9 mouse cellular contexts compared by ENCODE assay signal in the genomic region with DNA sequence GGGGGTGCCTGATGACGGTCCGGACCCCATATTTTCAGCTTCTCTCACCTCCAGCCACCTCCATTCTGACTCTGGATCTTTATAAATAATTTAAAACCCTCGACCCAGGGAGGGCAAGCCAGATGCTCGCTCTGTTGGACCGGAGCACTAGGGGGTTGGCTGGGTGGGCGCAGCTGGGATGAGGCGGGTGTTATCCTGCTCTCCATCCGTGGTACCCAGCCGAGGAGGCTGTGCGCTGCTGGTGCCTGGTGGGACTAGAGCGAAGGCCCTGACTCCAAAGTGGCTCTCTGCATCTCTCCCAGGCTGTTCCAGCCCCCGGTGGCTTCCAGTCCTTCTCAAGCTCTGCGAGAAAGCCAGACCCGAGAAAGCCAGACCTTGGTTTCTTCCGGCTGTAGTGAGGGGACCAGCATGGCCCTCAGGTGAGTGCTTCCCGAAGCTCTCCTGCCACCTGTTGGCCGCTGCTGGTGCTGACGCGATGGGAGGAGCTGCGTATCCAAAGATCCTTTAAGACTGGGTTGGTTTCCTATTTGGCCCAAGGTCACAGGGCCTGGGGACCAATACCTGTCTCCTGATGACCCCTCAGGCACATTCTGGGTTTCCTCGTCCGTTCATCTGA.
DNase-seq lines count a peak whose midpoint lies in the region; ATAC-seq lines count a peak whose summit lies in the region.
"Had no signal": no experiment of that assay in that cellular context is flagged by ENCODE, and none has a peak within 500 bp of the region (broad histone marks: within the 10 kb centered on the region; RNA-seq: fewer than 3 reads in every experiment).

No protein-coding gene starts in this region.

- peaks cover 52% of the 10 kb centered on the region for H3K27me3 ChIP-seq in intestine, embryonic 15.5 days (replicated peaks)
- H3K27me3 ChIP-seq in midbrain, embryonic 12.5 days: peaks cover 51% of the 10 kb centered on the region
- no peaks in the 10 kb centered on the region for H3K27me3 ChIP-seq in stomach, embryonic 14.5 days (ENCODE audit: control insufficient read depth, insufficient read depth, low read length)

- no peak overlapping the region for H3K27ac ChIP-seq in intestine, embryonic 15.5 days
- H3K27ac ChIP-seq in midbrain, embryonic 12.5 days (replicated peaks): 0 out of 2 replicates have a peak overlapping the region, but pooled peaks have one; percentile 6
- H3K27ac ChIP-seq in stomach, embryonic 14.5 days (ENCODE audit: low read length): peak overlapping the region; percentile 77; the same call in 1 of the 2 replicates

- no peak for ATAC-seq in CD4-positive, CD25-positive, alpha-beta regulatory T cell, adult 4 months
- peak; percentile 76 for ATAC-seq in intestine, embryonic 15.5 days
- peak; percentile 76 for ATAC-seq in midbrain, embryonic 12.5 days (ENCODE audit: low FRiP score, low read depth)
- ATAC-seq in stomach, embryonic 14.5 days (ENCODE audit: insufficient number of reproducible peaks, insufficient read depth, low FRiP score, low read depth): peak; percentile 83

- DNase-seq in CD4-positive, CD25-positive, alpha-beta regulatory T cell, adult 2 months (ENCODE audit: low read depth, low spot score): peak; percentile 47
- peak; percentile 59 to 78 for DNase-seq in cerebellum, postnatal 25 days
- DNase-seq in frontal cortex, postnatal 25 days (ENCODE audit: low spot score in 2 of 2): peak; percentile 36 to 47
- DNase-seq in left cerebral cortex, postnatal 25 days (ENCODE audit: low spot score in 2 of 2): peak; percentile 53 to 61

- no peaks in the 10 kb centered on the region for H3K9me3 ChIP-seq in intestine, embryonic 15.5 days
- no peaks in the 10 kb centered on the region for H3K9me3 ChIP-seq in midbrain, embryonic 12.5 days
- no peaks in the 10 kb centered on the region for H3K9me3 ChIP-seq in stomach, embryonic 14.5 days (ENCODE audit: control insufficient read depth, low read depth, low read length)

- no peaks in the 10 kb centered on the region for H3K36me3 ChIP-seq in intestine, embryonic 15.5 days
- H3K36me3 ChIP-seq in midbrain, embryonic 12.5 days: no peaks in the 10 kb centered on the region
- no peaks in the 10 kb centered on the region for H3K36me3 ChIP-seq in stomach, embryonic 14.5 days (ENCODE audit: control insufficient read depth, insufficient read depth, low read length)

- peaks cover 9% of the 10 kb centered on the region for H3K4me1 ChIP-seq in intestine, embryonic 15.5 days (replicated peaks)
- peaks cover 21% of the 10 kb centered on the region; the same call in 1 of the 2 replicates for H3K4me1 ChIP-seq in midbrain, embryonic 12.5 days
- peaks cover 20% of the 10 kb centered on the region for H3K4me1 ChIP-seq in stomach, embryonic 14.5 days (ENCODE audit: control insufficient read depth, insufficient read depth, low read length)

- intact Hi-C loops in left cerebral cortex, postnatal 25 days (cut with DNase I): loop anchor here (2.0 kb wide), 1 partner anchor 130 kb away; no protein-coding TSS in a partner anchor

- H3K4me2 ChIP-seq in intestine, embryonic 15.5 days (replicated peaks): peak overlapping the region; percentile 59
- peak overlapping the region; percentile 58 for H3K4me2 ChIP-seq in midbrain, embryonic 12.5 days (replicated peaks)
- peak overlapping the region; percentile 38 for H3K4me2 ChIP-seq in stomach, embryonic 14.5 days (replicated peaks; ENCODE audit: low read depth, low read length)

- 0 out of 2 replicates have a peak overlapping the region, but pooled peaks have one; percentile 19 for H3K4me3 ChIP-seq in intestine, embryonic 15.5 days (replicated peaks)
- H3K4me3 ChIP-seq in midbrain, embryonic 12.5 days: peak overlapping the region; percentile 37
- peak overlapping the region; percentile 16 for H3K4me3 ChIP-seq in stomach, embryonic 14.5 days (ENCODE audit: low read depth, low read length)
- H3K4me3 ChIP-seq: myocyte had no signal

- WGBS in intestine, embryonic 15.5 days: 10% methylated on average over 22 of the region's 22 CpGs
- 4% methylated on average over 22 of the region's 22 CpGs for WGBS in midbrain, embryonic 12.5 days
- 6% methylated on average over 22 of the region's 22 CpGs for WGBS in stomach, embryonic 14.5 days

- H3K9ac ChIP-seq in intestine, embryonic 15.5 days: no peak overlapping the region
- 0 out of 2 replicates have a peak overlapping the region, but pooled peaks have one; percentile 32 for H3K9ac ChIP-seq in midbrain, embryonic 12.5 days (replicated peaks)
- H3K9ac ChIP-seq in stomach, embryonic 14.5 days (replicated peaks; ENCODE audit: low read depth, low read length): peak overlapping the region; percentile 15; the same call in 1 of the 2 replicates
